Mouse (Mus musculus) kidney, adult 2 months (tissue): ENCODE results near the gene Suclg1. TPM values are rescaled to one million over a fixed set of nuclear protein-coding genes. Genes with fewer than 3 reads are reported as not detected.

Experiments
- DNase-seq: peaks from one replicate; pipeline ENCODE4 v3.0.0; 2021
- H3K27ac ChIP-seq: fragments of 200-500 bp; 2 replicates; pipeline ENCODE4 v1.5.1; 2012; ENCODE audit warnings: low read depth, low read length, control low read depth, inconsistent platforms; ENCODE audit not compliant: insufficient read depth
- H3K27me3 ChIP-seq: fragments of 200-500 bp; replicated peaks from 2 replicates; pipeline ENCODE4 v1.6.1; 2012; ENCODE audit warnings: mild to moderate bottlenecking, moderate library complexity, low read length, inconsistent platforms; ENCODE audit not compliant: control insufficient read depth, insufficient read depth
- H3K36me3 ChIP-seq: fragments of 200-500 bp; 2 replicates; pipeline ENCODE4 v1.6.1; 2012; ENCODE audit warnings: mild to moderate bottlenecking, moderate library complexity, low read length, inconsistent platforms; ENCODE audit not compliant: control insufficient read depth, insufficient read depth
- H3K4me1 ChIP-seq: fragments of 200-500 bp; 2 replicates; pipeline ENCODE4 v1.6.1; 2011; ENCODE audit warnings: low read length; ENCODE audit not compliant: control insufficient read depth, insufficient read depth
- H3K4me3 ChIP-seq: fragments of 200-500 bp; 2 replicates; pipeline ENCODE4 v1.5.1; 2011; ENCODE audit warnings: mild to moderate bottlenecking, low read depth, low read length, control low read depth; ENCODE audit not compliant: insufficient read depth
- CTCF ChIP-seq: fragments of 200-500 bp; conservative IDR thresholded peaks from 2 replicates; pipeline ENCODE4 v1.5.1; 2011; ENCODE audit warnings: low read depth, mild to moderate bottlenecking, control low read depth, low read length, moderate library complexity, mixed read lengths; ENCODE audit not compliant: insufficient read depth, insufficient read length
- POLR2A ChIP-seq: fragments of 200-500 bp; IDR thresholded peaks from one replicate; pipeline ENCODE4 v1.6.1; 2011; ENCODE audit warnings: low read depth, low read length, control low read depth
- WGBS: fragments of 180-500 bp; shearing (Covaris S2); methylation state at CpG from one replicate; pipeline ENCODE4 v1.1.7; 2018; 5-methylcytosine and 5-hydroxymethylcytosine counted together
- polyA plus RNA-seq: library from polyadenylated mRNA; depleted of rRNA; stranded (reverse); fragments of >200 nt; gene quantifications from 2 replicates; pipeline ENCODE4 v1.2.3, GENCODE M21; 2012; rRNA removed

Suclg1 gene
- polyA plus RNA-seq, 1 experiment = 349 TPM

GRCm38 (mm10) chr6:73314923-73315603 is 66.9 kb downstream of the Suclg1 start:
- WGBS = 1% methylated on average over 17 of the region's 17 CpGs
- peak overlapping the region; percentile 46 for H3K4me3 ChIP-seq
- no peak overlapping the region for H3K27ac ChIP-seq
- H3K36me3 ChIP-seq = no peaks in the 10 kb centered on the region
- DNase-seq = peak; percentile 64
- TF ChIP-seq CTCF = no peak
- no peak for TF ChIP-seq POLR2A
- H3K27me3 ChIP-seq = no peaks in the 10 kb centered on the region
- no peaks in the 10 kb centered on the region for H3K4me1 ChIP-seq

- H3K36me3 ChIP-seq = no peaks in the 10 kb centered on the region
- no peak for DNase-seq
- no peaks in the 10 kb centered on the region for H3K27me3 ChIP-seq
- H3K4me3 ChIP-seq = no peak overlapping the region
- TF ChIP-seq POLR2A (no peak), CTCF (no peak)
- 64% methylated on average over 2 of the region's 2 CpGs for WGBS
- no peak overlapping the region for H3K27ac ChIP-seq
- no peaks in the 10 kb centered on the region for H3K4me1 ChIP-seq
These were observed 74.1 kb downstream of the Suclg1 start for GRCm38 (mm10) chr6:73322306-73322705.

Other genes starting within 250 kb of the Suclg1 start
- gene Dnah6, start 26.7 kb upstream of the Suclg1 start, polyA plus RNA-seq = 0.03 TPM in 2 replicates
- 0.08 TPM in 1 of 2 replicates, not detected in the other for gene 4931417E11Rik, start 221.3 kb downstream of the Suclg1 start, polyA plus RNA-seq